Mouse (Mus musculus): ENCODE results near the gene Olfr1218.
"Not testable (repeated sequence)": the region's sequence is repeated elsewhere in the genome, so short reads cannot be mapped to it uniquely, and the experiment has no call there.

The Olfr1218 gene

DNA sequence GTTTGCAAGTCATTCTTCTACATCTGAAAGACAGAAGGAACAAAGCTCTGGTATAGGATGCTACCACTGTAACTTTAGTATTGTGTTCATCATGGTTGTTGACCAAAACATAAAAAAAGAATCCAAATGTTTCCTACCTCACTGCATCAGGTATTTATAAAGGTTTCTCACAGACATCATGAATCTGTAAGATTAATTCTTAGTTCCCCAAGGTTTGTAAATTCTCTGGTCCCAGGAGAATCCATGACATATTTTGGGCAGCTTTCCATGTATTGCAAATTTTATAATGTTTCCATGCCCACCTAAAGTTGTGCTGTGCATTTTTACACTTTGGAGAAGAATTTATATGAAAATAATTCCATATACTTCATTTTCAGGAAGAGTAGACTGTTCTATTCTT lies at the start of gene Olfr1218:
Olfr1218 (minus strand) TSS at position 101 of the 400 bp plus-strand sequence.
- no peak for DNase-seq (ENCODE audit: low spot score)

DNA sequence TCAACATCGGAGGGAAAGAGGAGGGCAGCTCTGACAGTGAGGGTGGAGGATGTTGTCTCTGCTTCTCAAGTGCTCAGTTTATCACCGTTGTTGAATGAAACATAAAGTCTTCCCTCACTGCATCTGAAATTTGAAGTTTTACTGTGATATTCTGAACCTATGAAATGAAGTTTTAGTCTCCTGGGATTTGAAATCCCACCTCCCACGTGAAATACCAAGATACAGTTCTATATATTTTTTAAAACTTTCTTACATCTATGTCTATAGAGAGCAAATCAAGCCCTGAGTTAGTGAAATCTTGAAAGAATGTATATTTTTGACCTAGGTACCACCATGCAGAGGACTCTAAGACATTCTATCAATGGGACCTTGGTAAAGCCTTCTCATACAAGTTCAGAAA lies 45.7 kb upstream of the Olfr1218 start, which contains the start of gene Olfr1220:
Olfr1220 (minus strand) TSS at position 101 of the 400 bp plus-strand sequence.
- DNase-seq (ENCODE audit: low spot score): no peak

GRCm38 (mm10) chr2:89105651-89106050 lies 44.7 kb upstream of the Olfr1218 start:
- DNase-seq (ENCODE audit: low spot score): no peak

DNA sequence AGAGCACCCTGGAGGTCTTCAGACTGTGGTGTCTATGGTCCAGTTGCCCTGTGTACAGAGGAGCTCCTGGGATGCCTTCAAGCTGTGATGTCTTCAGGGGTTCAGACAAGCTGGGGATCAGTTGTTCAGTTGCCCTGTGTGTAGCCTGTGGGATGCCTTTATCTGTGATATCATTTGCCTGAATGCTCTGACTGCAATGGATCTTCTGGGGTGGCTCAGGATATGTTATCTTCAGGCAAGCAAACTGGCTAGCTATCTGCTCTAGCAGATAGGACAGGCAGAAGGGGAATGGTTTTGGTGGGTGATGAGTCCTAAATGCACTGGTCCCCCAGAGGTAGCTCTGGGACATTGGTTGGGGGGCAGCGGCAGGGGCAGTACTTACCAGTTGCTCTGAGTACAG lies 32.9 kb upstream of the Olfr1218 start:
- DNase-seq (ENCODE audit: low spot score): no peak

DNA sequence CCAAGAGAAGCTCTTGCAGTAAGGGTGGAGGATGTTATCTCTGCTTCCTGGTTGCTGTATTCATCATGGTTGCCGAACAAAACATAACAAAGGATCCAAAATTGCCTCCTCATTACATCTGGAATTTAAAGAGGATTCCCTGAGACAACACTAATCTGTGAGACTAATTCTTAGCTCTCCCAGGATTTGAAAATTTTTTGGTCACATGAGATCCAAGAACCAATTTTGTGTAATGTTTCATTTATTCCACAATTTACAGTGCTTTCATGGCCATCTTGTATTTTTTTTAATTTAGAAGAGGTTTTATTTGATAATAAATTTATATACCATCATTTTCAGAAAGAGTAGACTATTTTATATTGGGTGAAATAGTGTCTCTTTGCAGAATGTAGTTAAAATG lies 22.4 kb upstream of the Olfr1218 start, which contains the start of gene Olfr1219:
Olfr1219 (minus strand) TSS at position 101 of the 400 bp plus-strand sequence.
- no peak for DNase-seq (ENCODE audit: low spot score)

DNA sequence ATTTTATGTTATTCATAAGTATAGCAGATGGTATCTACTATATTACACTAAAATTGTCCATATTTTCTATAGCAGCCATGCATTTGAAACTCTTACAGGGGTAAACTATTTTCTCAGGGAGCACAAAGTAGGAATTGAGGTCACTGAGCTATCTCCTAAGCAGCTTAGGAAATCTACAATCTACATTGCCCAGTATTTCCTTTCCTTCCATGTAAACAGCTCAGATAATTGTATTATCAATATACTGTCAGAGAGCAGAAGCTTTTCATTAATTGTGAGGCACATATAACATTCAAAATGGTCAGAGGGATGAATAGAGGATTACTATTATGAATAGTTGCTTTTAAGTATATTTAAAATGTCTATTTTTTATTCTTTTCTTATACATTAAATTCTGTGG lies 20.5 kb upstream of the Olfr1218 start:
- no peak for DNase-seq (ENCODE audit: low spot score)

DNA sequence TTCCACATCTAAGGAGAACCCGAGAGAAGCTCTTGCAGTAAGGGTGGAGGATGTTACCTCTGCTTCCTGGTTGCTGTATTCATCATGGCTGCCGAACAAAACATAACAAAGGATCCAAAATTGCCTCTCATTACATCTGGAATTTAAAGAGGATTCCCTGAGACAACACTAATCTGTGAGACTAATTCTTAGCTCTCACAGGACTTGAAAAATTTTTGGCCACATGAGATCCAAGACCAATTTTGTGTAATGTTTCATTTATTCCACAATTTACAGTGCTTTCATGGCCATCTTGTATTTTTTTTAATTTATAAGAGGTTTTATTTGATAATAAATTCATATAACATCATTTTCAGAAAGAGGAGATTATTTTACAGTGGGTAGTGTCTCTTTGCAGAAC lies 29.0 kb downstream of the Olfr1218 start, which contains the start of gene Olfr1217:
Olfr1217 (minus strand) TSS at position 101 of the 400 bp plus-strand sequence.
- no peak for DNase-seq (ENCODE audit: low spot score)

- not testable (repeated sequence) for DNase-seq (ENCODE audit: low spot score)
Observed at GRCm38 (mm10) chr2:89021436-89021835, 39.6 kb downstream of the Olfr1218 start.

DNA sequence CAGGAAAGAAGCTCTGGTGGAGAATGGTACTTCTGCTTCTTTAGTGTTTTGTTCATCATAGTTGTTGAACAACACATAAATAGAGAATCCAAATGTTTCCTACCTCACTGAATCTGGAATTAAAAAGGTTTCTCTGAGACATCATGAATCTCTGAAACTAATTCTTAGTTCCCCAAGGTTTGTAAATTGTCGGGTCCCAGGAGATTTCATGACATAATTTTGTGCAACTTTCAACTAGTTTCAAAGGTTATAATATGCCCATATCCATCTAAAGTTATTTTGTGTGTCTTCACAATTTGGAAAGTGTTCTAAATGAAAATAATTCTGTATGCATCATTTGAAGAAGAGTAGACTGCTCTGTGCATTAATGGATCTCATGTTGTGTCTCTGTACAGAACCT lies 42.7 kb downstream of the Olfr1218 start, which contains the start of gene Olfr1216:
Olfr1216 (minus strand) TSS at position 101 of the 400 bp plus-strand sequence.
- DNase-seq (ENCODE audit: low spot score): no peak

DNA sequence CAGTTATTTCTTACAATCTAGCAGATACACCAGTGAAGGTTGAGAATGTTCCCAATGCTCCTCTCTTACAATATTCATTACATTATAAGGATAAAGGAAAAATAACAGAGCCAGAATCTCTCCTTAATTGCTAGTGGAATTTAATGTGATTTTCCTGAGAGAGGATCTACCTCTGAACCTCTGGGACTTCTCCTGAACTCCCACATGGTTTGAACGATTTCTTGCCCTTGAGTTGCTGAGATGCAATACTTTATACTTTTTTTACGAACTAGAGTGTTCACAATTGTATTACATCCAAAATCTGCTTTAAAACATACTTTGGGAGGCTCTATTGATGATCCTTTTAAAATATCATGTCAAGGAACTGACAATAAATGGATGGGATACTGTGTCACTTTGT lies 54.1 kb downstream of the Olfr1218 start, which contains the start of gene Olfr1215:
Olfr1215 (minus strand) TSS at position 101 of the 400 bp plus-strand sequence.
- no peak for DNase-seq (ENCODE audit: low spot score)
